Mouse (Mus musculus) cerebellum, adult 2 months (tissue): ENCODE data around the gene Gm10447. TPM values are rescaled to one million over a fixed set of nuclear protein-coding genes. Genes with fewer than 3 reads are reported as not detected.

Experiments
- DNase-seq, 2 experiments: peaks; one replicate each; pipeline ENCODE4 v3.0.0; 2021
- H3K27ac ChIP-seq: fragments of 200-500 bp; 2 replicates; pipeline ENCODE4 v1.5.1; 2012; ENCODE audit warnings: low read length, control low read depth, inconsistent platforms; ENCODE audit not compliant: insufficient read depth
- H3K27me3 ChIP-seq: fragments of 200-500 bp; 2 replicates; pipeline ENCODE4 v1.6.1; 2012; ENCODE audit warnings: inconsistent platforms, mild to moderate bottlenecking, low read length, moderate library complexity; ENCODE audit not compliant: control insufficient read depth, insufficient read depth
- H3K4me1 ChIP-seq: fragments of 200-500 bp; 2 replicates; pipeline ENCODE4 v1.6.1; 2011; ENCODE audit warnings: low read length; ENCODE audit not compliant: control insufficient read depth, insufficient read depth
- H3K4me3 ChIP-seq: fragments of 200-500 bp; replicated peaks from 2 replicates; pipeline ENCODE3; 2011; ENCODE audit warnings: mild to moderate bottlenecking, low read depth, low read length, control low read depth; ENCODE audit not compliant: insufficient read depth
- CTCF ChIP-seq: fragments of 200-500 bp; IDR thresholded peaks from 2 replicates; pipeline ENCODE4 v1.5.1; 2011; ENCODE audit warnings: low read depth, mild to moderate bottlenecking, control low read depth, low read length, moderate library complexity, borderline replicate concordance; ENCODE audit not compliant: insufficient read depth
- POLR2A ChIP-seq: fragments of 200-500 bp; IDR thresholded peaks from 2 replicates; pipeline ENCODE4 v1.6.1; 2011; ENCODE audit warnings: low read length, control low read depth, borderline replicate concordance; ENCODE audit not compliant: insufficient read depth
- WGBS: fragments of 180-500 bp; shearing (Covaris S2); methylation state at CpG from one replicate; pipeline ENCODE4 v1.1.7; 2018; 5-methylcytosine and 5-hydroxymethylcytosine counted together
- polyA plus RNA-seq: library from polyadenylated mRNA; depleted of rRNA; stranded (reverse); fragments of >200 nt; gene quantifications from 2 replicates; pipeline ENCODE4 v1.2.3, GENCODE M21; 2012

The Gm10447 gene
- polyA plus RNA-seq, 1 experiment = not detected

DNA sequence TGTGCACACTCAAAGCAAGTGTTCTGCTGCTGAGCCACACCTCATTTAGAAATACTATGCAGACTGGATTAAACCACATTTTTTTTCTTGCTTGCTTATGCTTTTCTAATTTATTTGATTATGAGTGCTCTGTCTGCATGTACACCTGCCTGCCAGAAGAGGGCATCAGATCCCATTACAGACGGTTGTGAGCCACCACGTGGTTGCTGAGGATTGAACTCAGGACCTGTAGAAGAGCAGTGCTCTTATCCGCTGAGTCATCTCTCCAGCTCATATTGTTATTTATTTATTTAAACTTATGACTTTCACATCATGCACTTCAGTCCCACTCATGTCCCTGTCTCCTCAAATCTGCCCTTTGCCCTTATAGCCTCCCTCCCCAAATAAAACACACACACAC is 28.8 kb upstream of the Gm10447 start:
- 56% methylated on average over 3 of the region's 3 CpGs for WGBS
- TF ChIP-seq POLR2A = no peak
- TF ChIP-seq CTCF = peak; percentile 57
- Histone ChIP-seq H3K27me3 (no peaks in the 10 kb centered on the region), H3K27ac (no peak overlapping the region; the same call in 1 of the 2 replicates), H3K4me3 (no peak overlapping the region), H3K4me1 (peaks cover 11% of the 10 kb centered on the region; the same call in 1 of the 2 replicates)
- DNase-seq = peak in 1 of 2 experiments; percentile 48

DNA sequence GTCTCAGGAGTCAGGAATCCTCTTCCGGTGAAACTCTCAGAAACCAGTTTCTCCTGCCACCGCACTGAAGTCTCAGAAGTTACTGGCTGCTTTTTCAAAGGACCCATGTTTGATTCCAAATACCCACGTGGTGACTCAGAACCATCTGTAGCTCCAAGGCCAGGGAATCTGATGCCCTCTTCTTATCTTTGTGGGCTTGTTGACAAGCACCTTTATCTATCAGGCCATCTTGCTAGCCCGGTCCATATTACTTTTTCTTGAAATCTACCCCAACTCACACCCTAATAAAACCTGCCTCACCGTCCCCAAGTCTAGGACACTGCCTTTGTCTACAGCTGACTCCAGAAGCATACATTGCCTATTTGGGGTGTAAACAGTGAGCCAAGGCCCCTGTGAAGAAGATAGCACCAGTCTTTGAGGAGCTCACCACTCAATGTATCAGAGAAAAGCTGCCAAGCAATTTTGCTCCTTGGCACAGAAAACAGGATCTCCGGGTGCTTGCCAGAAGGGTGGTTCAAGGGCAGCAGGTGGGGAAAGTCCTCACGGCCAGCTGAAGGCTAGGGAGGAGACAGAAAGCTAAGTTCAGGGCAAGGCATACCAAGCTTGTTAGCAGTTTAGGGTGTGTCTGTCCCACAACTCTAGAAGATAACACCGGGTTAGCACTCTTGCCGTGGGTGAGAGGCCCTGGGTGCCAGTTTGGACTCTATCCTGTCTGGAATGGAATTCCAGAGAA is 26.4 kb upstream of the Gm10447 start:
- 33% methylated on average over 9 of the region's 9 CpGs for WGBS
- Histone ChIP-seq H3K4me3 (no peak overlapping the region), H3K4me1 (peaks cover 11% of the 10 kb centered on the region; the same call in 1 of the 2 replicates), H3K27ac (peak overlapping the region; percentile 7; the same call in 1 of the 2 replicates), H3K27me3 (no peaks in the 10 kb centered on the region)
- no peak for TF ChIP-seq POLR2A
- DNase-seq = peak; percentile 68 to 76

DNA sequence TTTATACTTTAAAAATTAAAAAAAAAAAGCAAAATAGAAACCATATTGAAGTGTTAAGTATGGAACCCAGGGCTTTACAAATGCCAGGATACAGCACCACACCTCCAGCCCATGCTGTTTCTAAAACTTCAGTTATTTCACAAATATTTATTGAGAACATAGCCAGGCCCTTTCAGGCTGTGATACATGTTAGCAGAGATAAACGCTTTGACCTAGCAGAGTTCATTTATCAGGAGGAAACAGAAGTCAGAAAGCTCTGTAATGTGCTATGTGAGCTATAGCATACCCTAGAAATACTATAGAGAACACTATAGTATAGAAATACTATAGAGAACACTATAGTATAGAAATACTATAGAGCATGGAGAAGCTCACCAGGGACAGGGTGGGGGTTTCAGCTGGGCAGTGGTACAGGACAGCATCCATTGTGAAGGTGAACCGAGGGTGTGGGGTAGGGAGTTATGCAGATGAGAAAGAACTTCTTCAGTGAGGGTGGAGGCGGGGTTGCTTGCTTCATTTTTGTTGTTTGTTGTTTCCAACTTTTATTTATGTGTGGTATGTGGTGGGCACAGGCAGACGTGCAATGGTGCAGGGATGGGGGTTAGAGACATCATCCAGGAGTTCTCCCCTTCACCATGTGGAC is 24.3 kb upstream of the Gm10447 start:
- no peak overlapping the region for H3K27ac ChIP-seq
- no peak for DNase-seq
- H3K4me3 ChIP-seq = no peak overlapping the region
- 87% methylated on average over 4 of the region's 4 CpGs for WGBS
- no peaks in the 10 kb centered on the region for H3K27me3 ChIP-seq
- TF ChIP-seq CTCF (no peak), POLR2A (no peak)
- H3K4me1 ChIP-seq = peaks cover 6% of the 10 kb centered on the region; the same call in 1 of the 2 replicates

DNA sequence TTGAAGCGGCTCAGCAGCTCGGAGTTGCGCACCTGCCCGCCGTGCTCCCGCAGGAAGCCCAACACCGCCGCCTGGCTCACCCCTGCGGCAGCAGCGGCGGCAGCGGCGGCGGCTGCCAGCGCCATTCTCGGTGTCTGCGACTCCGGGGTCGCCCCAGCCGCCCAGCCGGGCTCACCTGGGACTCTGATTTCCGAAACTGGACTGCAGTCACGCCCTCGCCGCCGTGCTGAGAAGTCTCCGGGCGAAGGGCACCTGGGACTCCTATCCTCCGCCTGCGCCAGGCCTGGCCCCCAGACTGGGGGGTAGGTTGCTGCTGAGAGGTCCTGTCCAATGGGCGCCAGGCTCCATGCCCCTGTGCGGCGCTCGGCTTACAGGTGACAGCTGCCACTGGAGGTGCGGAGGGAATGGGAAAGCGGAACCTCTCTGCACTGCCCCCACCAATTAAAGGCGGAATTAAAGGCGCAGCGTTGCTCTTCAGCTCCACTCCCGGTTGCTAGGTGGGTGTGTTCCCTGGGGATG is 22.9 kb upstream of the Gm10447 start, which contains the start of the genes Gm9945 and Sowaha:
Gene Gm9945 (plus strand): TSS at position 384 of the 519 bp plus-strand sequence.
Gene Sowaha (minus strand): TSS at position 492 of the 519 bp plus-strand sequence.
- TF ChIP-seq POLR2A (peak; percentile 51; the same call in 1 of the 2 replicates), CTCF (no peak; the same call in 1 of the 2 replicates)
- H3K4me1 ChIP-seq = peaks cover 6% of the 10 kb centered on the region; the same call in 1 of the 2 replicates
- DNase-seq = peak; percentile 86 to 90
- 1% methylated on average over 40 of the region's 40 CpGs for WGBS
- H3K27ac ChIP-seq = peak within 1 kb of the TSS; percentile 61
- H3K27me3 ChIP-seq = no peaks in the 10 kb centered on the region
- H3K4me3 ChIP-seq = peak within 1 kb of the TSS; percentile 67

DNA sequence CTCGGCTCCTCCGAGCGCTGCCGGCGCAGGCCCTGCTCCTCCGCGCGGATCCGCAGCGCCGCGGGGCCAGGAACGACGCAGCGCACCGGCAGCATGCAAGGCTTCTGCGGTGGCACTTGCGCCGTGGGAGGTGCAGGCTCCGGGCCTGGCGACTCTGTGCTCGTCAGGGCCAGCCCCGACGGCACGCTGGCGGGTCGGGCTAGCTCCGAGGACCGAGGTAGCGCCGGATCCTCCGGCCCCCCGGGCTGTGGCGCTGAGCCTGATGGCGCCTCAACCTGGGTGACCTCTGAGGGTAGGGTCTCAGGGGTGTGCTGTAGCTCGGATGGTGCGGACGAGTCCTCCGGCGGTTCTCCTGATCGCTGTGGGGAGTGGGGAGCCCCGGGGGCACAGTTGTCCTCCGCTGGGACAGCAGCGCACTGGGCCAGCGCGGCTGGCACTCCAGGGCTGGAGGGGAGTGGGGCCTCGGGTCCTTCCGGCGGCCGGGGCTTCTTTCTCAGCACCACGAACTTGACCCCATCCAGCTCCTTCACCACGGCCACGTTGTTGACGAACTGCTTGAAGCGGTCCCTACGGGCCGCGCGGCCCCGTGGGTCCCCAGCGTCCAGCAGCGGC is 22.4 kb upstream of the Gm10447 start:
- peaks cover 6% of the 10 kb centered on the region; the same call in 1 of the 2 replicates for H3K4me1 ChIP-seq
- peak; percentile 70 to 75 for DNase-seq
- H3K27me3 ChIP-seq = no peaks in the 10 kb centered on the region
- H3K4me3 ChIP-seq = peak overlapping the region; percentile 67
- TF ChIP-seq POLR2A (no peak), CTCF (no peak)
- under 1% methylated on average over 62 of the region's 62 CpGs for WGBS
- H3K27ac ChIP-seq = peak overlapping the region; percentile 61

DNA sequence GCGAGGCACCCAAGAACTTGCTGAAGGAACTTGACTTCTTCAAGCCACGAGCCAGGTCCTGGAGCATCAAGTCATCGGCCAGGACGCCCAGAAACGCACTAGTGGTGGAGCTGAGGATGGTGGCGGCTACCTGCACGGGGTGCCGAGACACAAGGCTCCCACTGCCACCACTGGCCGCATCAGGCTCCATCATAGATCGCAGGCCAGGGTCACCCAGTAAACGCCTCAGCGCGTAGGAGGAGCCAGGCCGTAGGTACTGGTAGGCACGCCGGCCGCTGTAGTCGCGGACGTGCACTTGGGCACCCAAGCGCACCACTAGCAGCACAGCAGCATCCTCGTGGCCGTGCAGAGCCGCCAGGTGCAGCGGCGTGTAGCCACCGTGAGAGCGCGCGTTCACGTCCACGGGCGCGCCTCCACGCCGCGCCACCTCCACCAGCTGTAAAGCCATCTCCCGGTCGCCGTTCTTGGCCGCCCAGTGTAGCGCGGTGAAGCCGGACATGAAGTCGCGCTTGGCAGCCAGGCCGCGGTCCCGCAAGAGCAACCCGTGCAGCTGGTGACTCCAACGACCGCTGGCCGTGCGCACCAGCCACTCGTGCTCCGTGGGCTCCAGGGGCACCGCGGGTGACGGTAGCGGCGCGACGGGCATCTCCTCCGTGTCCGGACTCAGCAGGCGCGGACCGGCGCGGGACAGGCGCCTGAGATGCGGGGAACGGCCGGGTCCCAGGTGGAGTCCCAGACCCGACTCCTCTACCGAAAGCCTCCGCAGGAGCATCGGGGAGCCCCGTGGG is 21.7 kb upstream of the Gm10447 start:
- peak overlapping the region; percentile 67 for H3K4me3 ChIP-seq
- DNase-seq = peak; percentile 64 to 77
- H3K4me1 ChIP-seq = peaks cover 4% of the 10 kb centered on the region; the same call in 1 of the 2 replicates
- TF ChIP-seq CTCF (no peak), POLR2A (no peak)
- H3K27ac ChIP-seq = peak overlapping the region; percentile 61
- no peaks in the 10 kb centered on the region for H3K27me3 ChIP-seq
- 5% methylated on average over 79 of the region's 79 CpGs for WGBS

DNA sequence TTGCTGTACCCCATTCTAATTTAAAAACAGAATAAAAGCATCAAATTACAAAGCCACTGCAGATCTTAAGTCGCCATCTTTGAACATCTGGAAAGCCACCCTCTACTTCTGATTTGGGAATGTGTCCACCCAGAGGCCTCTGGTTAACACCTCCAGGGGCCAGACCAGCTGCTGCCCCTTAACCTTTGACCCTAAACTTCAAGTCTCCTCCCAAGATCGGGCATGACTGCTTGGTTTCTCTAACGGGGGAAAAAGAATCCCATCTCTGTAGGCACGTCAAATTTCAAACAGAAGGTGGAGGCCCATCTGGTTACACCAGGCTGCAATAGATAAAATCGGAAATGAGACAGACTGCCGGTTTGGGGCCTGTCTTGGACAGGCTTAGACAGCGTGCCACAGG is 20.9 kb upstream of the Gm10447 start:
- H3K4me3 ChIP-seq = peak overlapping the region; percentile 67
- no peaks in the 10 kb centered on the region for H3K27me3 ChIP-seq
- no peak overlapping the region for H3K27ac ChIP-seq
- no peaks in the 10 kb centered on the region; the same call in 1 of the 2 replicates for H3K4me1 ChIP-seq
- no peak for DNase-seq
- WGBS = 39% methylated on average over 7 of the region's 7 CpGs
- TF ChIP-seq POLR2A = no peak
